Mouse (Mus musculus): Measurements from ENCODE around the gene Zfp36l2. TPM values are rescaled to one million over a fixed set of nuclear protein-coding genes. Genes with fewer than 3 reads are reported as not detected.

Zfp36l2 gene
- polyA plus RNA-seq, 1 experiment from 2014 or later, result 68.0 TPM

DNA sequence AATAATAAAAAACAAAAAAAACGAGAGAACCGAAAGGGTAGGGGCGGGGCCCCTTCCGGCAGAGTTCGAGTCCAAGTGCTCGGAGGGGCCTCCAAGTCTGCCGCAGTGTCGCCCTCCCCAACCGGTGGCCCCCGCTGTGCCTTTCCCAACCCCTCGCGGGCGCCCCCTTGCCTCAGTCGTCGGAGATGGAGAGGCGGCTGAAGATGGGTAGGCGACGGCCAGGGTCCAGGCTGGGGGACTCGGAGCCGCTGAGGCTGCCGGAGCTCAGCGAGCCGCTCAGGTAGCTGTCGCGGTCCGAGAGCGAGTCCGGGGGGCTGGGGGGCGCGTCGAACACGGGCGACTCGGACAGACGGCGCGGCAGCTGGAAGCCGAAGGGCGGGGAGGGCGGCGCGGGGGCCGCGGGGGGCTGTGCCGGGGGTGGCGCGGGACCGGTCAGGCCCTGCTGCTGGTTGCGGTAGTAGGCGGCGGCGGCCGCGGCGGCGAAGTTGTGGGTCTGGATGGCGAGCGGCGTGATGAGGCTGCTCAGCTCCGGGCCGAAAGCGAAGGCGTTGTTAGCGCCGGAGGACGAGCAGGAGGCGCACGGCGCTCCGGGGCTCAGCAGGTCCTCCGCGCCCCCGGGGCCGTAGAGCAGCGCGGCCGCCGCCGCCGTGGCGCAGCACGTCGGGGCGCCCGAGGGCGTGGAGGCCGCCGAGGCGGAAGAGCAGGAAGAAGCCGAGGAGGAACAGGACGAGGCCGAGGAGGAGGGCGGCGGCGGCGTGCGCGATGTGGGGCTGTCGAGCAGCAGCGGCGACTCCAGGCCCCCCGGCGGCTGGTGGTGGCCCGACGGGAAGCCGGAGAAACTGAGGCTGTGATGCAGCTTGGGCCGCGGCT lies 1.9 kb downstream of the Zfp36l2 start:
- DNase-seq (ENCODE audit: low read depth, low spot score) (no peak), ATAC-seq (no peak)
- ChIA-PET CTCF (interaction anchor here (0.8 to 1.6 kb wide), 7 partner anchors 18 to 284 kb away, joined by 3 to 8 read pairs (median 4); no protein-coding TSS in a partner anchor), POLR2A (interaction anchor here (0.8 to 3.0 kb wide), 8 partner anchors 22 to 104 kb away, joined by 3 to 15 read pairs (median 4); no protein-coding TSS in a partner anchor)
- no peak for TF ChIP-seq CTCF (IDR thresholded peaks at IDR 0.05)
- H3K27me3 ChIP-seq, result no peaks in the 10 kb centered on the region
- in situ Hi-C loops (cut with MboI; ENCODE audit: low pct_unique_long_range_greater_than_20kb), result no loop called here

DNA sequence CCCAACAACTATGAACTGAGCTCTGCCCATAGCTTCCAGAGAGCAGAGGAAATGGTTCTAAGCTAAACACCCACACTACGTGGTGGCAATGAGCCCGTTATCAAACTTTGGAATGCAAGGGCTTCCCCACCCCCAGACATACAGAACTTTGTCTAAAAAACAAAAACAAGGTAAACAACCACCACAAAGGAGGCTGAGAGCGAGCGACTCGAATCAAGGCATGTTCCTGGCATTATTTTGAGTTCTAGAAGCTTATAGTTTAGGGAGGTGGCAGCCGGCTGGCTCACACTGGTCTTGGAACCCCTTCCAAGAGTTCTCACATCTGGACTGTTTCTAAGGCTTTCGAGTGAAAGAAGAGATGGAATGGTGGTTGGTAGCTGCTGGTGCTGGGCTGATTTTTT lies 2.7 kb downstream of the Zfp36l2 start:
- POLR2A ChIA-PET, result interaction anchor here (0.6 to 3.0 kb wide), 5 partner anchors 32 to 154 kb away, joined by 3 to 15 read pairs (median 5); no protein-coding TSS in a partner anchor
- no peaks in the 10 kb centered on the region for H3K27me3 ChIP-seq
- in situ Hi-C loops (cut with MboI; ENCODE audit: low pct_unique_long_range_greater_than_20kb), result no loop called here
- TF ChIP-seq CTCF (IDR thresholded peaks at IDR 0.05), result no peak
- ATAC-seq (no peak), DNase-seq (ENCODE audit: low read depth, low spot score) (no peak)
- CTCF ChIA-PET, result interaction anchor here (0.8 to 1.3 kb wide), 5 partner anchors 70 to 283 kb away, joined by 3 to 8 read pairs (median 4); no protein-coding TSS in a partner anchor

DNA sequence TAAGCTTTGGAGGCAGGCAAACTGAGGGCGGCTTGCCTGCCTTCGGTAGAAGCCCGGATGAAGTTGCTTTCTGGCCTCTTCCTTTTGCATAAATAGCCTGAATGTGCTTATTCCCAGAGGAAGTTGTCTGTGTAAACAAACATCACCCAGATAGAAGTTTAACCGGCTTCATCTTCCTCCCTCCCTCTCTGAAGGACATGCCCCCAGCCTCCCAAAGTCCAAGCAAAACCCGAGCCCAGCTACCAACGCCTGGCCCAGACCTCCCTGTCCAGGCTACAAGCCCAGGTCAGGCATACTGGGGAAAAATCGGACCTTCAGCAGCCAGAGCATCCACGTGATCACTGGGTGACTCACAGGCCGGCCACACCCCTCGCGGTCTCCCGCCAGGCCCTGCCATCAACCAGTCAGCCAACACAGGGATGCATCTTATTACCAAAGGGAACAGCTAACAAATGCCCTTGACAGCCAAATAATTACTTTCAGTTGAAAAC lies 4.4 kb downstream of the Zfp36l2 start:
- ATAC-seq (peak; percentile 23), DNase-seq (ENCODE audit: low read depth, low spot score) (peak; percentile 54)

DNA sequence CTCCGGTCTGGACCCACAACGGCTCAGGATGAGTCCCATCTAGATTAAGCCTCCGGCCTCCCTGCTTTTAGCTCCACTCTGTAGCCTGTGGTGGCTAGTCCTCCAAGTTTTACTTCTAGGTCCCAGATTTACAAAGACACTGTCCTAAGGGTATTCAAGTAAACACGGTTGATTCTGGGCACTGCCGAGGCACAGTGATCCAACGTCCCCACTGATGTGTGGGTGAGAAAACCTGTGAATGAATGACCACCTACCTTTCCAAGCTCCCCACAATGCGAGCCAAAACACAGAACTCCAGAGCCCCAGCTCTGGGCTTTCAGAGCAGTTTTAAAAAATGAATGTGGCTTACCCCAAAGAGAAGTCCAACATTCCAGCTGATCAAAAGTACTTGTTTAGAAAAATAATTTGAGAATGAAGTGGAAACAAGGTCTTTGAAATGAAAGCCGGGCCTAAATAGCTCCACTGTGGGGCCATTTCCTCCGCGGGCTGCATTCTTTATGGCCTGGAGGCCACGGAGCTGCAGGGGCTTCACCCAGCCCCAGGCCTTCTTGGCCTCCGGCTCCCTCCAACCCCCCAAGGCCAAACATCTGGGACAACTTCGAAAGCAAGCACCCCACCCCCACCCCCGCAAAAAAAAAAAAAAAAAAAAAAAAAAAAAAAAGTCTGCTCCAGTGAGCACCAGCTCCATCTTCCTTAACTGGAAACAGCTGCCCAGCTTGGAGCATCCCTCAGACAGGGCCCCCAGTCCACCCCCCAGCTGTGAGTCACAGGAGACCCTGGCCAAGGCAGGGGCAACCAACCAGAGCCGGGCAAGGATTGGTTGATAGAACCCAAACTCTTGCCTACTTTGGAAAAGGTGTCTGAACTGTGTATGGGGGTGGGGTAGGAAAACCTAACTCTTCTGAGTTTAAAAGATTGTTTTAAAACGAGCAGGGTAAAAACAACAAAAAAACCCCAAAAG lies 5.2 kb downstream of the Zfp36l2 start:
- in situ Hi-C loops (cut with MboI; ENCODE audit: low pct_unique_long_range_greater_than_20kb), result loop anchor here (5.0 kb wide), 1 partner anchor 65 kb away; no protein-coding TSS in a partner anchor
- TF ChIP-seq CTCF (IDR thresholded peaks at IDR 0.05), result no peak
- DNase-seq (ENCODE audit: low read depth, low spot score) (no peak), ATAC-seq (no peak)
- ChIA-PET CTCF (interaction anchor here (1.0 to 1.8 kb wide), 5 partner anchors 9 to 154 kb away, joined by 3 to 6 read pairs (median 4); no protein-coding TSS in a partner anchor), POLR2A (interaction anchor here (0.6 to 3.0 kb wide), 7 partner anchors 25 to 206 kb away, joined by 3 to 15 read pairs (median 4); no protein-coding TSS in a partner anchor)
- no peaks in the 10 kb centered on the region for H3K27me3 ChIP-seq

More for the DNA sequence above, 4.4 kb downstream of the Zfp36l2 start:
- ChIA-PET POLR2A (interaction anchor here (0.6 to 3.0 kb wide), 8 partner anchors 25 to 317 kb away, joined by 3 to 15 read pairs (median 4); no protein-coding TSS in a partner anchor), CTCF (interaction anchor here (1.1 to 1.8 kb wide), 2 partner anchors 69 to 154 kb away, joined by 4 to 6 read pairs; no protein-coding TSS in a partner anchor)
- no peaks in the 10 kb centered on the region for H3K27me3 ChIP-seq
- in situ Hi-C loops (cut with MboI; ENCODE audit: low pct_unique_long_range_greater_than_20kb), result loop anchor here (5.0 kb wide), 1 partner anchor 66 kb away; no protein-coding TSS in a partner anchor
- no peak for TF ChIP-seq CTCF (IDR thresholded peaks at IDR 0.05)

DNA sequence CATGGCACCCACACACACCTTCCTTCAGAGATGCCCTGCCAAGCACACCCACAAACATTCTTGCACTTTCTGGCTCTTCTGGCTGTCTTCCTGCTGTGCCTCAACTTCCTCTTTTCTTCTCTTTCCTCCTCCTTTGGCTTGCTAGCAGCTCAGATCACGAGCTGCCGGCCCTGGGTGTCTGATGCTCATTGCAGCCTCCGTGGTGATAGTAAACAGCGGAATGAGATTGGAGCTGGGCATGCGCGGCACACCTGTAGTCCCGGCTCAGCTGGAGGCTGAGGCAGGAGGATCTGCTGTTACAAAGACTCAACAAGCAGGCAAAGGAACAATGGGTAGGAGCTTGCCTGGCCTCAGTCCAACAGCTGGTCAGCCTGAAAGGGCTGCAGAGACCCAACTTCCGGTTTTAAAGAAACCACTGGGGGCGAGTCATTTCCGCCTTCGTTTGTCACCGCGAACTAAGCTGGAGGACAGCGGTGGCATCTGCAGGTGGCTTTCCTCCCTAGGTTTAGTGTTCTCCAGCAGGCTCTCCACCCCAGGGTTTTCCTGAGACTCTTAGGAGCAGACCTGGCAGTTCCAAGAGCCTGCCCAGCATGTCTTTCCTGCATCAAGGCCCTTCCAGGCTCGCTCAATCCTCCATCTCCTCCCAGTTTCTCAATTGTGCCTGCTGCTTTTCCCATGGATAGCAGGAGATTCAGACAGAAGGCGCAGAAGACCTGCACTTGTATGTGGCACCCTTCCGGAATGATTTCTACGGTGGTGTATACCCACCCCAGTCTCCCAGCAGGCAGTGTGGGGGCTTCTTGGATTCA lies 6.0 kb downstream of the Zfp36l2 start:
- TF ChIP-seq CTCF (IDR thresholded peaks at IDR 0.05), result no peak
- DNase-seq (ENCODE audit: low read depth, low spot score) (no peak), ATAC-seq (no peak)
- in situ Hi-C loops (cut with MboI; ENCODE audit: low pct_unique_long_range_greater_than_20kb), result loop anchor here (5.0 kb wide), 1 partner anchor 64 kb away; no protein-coding TSS in a partner anchor
- ChIA-PET CTCF (interaction anchor here (1.0 to 2.0 kb wide), 5 partner anchors 10 to 108 kb away, joined by 3 to 6 read pairs (median 4); no protein-coding TSS in a partner anchor), POLR2A (interaction anchor here (0.6 to 3.0 kb wide), 4 partner anchors 34 to 765 kb away, joined by 3 to 15 read pairs (median 10); no protein-coding TSS in a partner anchor)
- H3K27me3 ChIP-seq, result no peaks in the 10 kb centered on the region

DNA sequence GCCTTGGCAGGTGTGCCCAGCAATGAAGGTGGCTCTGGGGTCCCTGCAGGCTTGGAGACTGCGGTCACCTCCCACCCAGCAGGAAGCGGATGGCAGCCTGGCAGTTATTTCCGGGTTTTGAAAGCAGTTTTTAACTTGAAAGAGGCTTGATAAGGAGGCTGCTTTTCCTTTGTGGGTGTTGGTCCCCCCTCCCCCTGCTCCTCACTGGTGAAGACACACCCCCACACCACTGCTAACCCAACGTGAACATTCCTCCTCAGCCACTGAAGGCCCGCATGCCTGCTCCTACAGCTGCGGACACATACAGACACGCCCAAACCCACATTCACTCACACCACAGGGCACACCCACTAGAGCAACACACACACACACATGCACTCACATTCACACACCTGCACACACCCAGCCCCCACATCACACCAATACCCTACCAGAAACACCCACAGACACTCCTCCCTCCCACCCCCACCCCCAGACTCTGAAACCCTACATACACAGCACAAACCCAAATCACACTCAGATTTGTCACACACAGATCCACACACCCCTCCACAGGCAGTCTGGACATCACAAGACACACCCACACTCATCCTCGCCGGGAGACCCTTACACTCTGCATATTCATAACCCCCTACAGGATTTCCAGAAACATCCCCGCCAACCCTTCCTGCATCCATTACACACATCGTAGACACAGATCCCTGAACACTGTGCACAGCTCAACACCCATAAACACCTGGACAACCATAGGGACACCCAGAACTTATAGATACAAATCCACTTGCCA lies 6.8 kb downstream of the Zfp36l2 start:
- POLR2A ChIA-PET, result interaction anchor here (0.6 to 3.0 kb wide), 2 partner anchors 65 to 765 kb away, joined by 5 to 15 read pairs; no protein-coding TSS in a partner anchor
- ATAC-seq (no peak), DNase-seq (ENCODE audit: low read depth, low spot score) (no peak)
- CTCF ChIA-PET, result interaction anchor here (2.0 kb wide), 1 partner anchor 67 kb away, joined by 6 read pairs; no protein-coding TSS in a partner anchor
- no peaks in the 10 kb centered on the region for H3K27me3 ChIP-seq
- in situ Hi-C loops (cut with MboI; ENCODE audit: low pct_unique_long_range_greater_than_20kb), result loop anchor here (5.0 kb wide), 1 partner anchor 64 kb away; no protein-coding TSS in a partner anchor
- no peak for TF ChIP-seq CTCF (IDR thresholded peaks at IDR 0.05)

DNA sequence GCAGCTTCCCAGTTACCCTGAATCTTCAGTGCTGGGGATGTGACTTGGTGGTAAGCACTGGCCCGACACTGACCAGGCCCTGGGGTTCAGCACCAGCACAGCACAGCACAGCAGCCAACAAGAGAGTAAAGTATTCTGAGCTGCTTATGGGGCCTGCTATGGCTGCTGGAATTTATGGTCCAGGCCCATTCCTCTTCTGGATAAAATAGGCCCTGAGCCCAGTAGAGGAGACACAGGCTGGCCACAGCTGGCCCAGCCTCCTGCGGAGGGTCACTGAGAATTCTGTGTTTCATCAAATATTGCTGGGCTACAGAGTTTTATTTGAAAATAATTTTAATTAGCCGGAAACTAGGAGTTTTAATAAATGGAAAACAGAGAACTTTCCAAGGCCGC lies 7.8 kb downstream of the Zfp36l2 start:
- POLR2A ChIA-PET, result no interaction called here
- no peaks in the 10 kb centered on the region for H3K27me3 ChIP-seq
- ATAC-seq (no peak), DNase-seq (ENCODE audit: low read depth, low spot score) (no peak)
- CTCF ChIA-PET, result interaction anchor here (2.0 kb wide), 1 partner anchor 66 kb away, joined by 6 read pairs; no protein-coding TSS in a partner anchor
- in situ Hi-C loops (cut with MboI; ENCODE audit: low pct_unique_long_range_greater_than_20kb), result loop anchor here (5.0 kb wide), 1 partner anchor 63 kb away; no protein-coding TSS in a partner anchor
- TF ChIP-seq CTCF (IDR thresholded peaks at IDR 0.05), result no peak
